ENCODE assay signal across 9 mouse cellular contexts in the genomic region with DNA sequence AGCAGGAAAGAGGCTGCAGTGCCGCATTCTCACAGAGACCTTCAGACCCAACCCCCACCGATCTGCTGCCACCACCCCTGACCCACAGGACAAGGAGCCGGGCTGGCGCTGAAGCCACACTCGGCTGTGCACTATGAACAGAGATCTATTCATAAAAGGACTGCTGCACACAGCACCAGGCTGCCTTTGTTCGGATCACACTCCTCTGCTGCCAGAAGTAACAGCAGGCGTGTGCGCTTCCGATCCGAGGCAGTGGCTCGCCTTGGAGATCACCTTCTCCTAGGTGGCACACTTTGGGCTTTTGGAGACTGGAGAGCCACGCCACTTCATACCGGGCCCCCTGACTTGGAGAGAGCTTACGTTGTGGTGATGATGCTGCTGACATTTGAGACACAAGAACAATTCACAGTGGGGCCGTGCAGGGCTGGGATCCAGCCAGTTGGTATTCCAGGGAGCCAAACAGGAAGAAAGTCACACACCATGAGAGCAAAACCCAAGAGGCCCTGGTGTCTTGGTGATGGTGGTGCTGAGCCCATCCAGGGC. TPM values are rescaled to one million over a fixed set of nuclear protein-coding genes. Genes with fewer than 3 reads are reported as not detected.
DNase-seq lines count a peak whose midpoint lies in the region; ATAC-seq and TF ChIP-seq lines count a peak whose summit lies in the region.
"Had no signal": no experiment of that assay in that cellular context is flagged by ENCODE, and none has a peak within 500 bp of the region (broad histone marks: within the 10 kb centered on the region; RNA-seq: fewer than 3 reads in every experiment).

No protein-coding gene starts in this region.

- peak; percentile 34 to 50 for DNase-seq in cerebellum, postnatal 14 days
- no peak for DNase-seq in cerebellum, adult 11 months
- peak; percentile 71 for DNase-seq in retina, postnatal 1 day
- DNase-seq in thymus, adult 2 months = no peak
- no peak for DNase-seq in kidney, adult 9 months

- WGBS in intestine, embryonic 16.5 days = 37% methylated on average over 15 of the region's 15 CpGs
- WGBS in thymus, adult 2 months = 77% methylated on average over 15 of the region's 15 CpGs

- peaks cover 23% of the 10 kb centered on the region for H3K4me1 ChIP-seq in megakaryocyte, embryonic 14.5 days
- H3K4me1 ChIP-seq in intestine, embryonic 16.5 days (ENCODE audit: control insufficient read depth, insufficient read depth, low read length) = peaks cover 54% of the 10 kb centered on the region
- H3K4me1 ChIP-seq in thymus, adult 2 months (replicated peaks; ENCODE audit: control insufficient read depth, insufficient read depth, low read length) = no peaks in the 10 kb centered on the region

- no peaks in the 10 kb centered on the region for H3K36me3 ChIP-seq in megakaryocyte, embryonic 14.5 days (replicated peaks; ENCODE audit: low read length)
- H3K36me3 ChIP-seq in intestine, embryonic 16.5 days (ENCODE audit: control insufficient read depth, insufficient read depth, low read length) = no peaks in the 10 kb centered on the region
- H3K36me3 ChIP-seq in thymus, adult 2 months (ENCODE audit: control insufficient read depth, insufficient read depth, low read length) = no peaks in the 10 kb centered on the region

- ATAC-seq in megakaryocyte, adult 5-6 weeks (ENCODE audit: poor library complexity, severe bottlenecking) = no peak
- ATAC-seq in intestine, embryonic 16.5 days = no peak

- no peak for TF ChIP-seq CTCF in thymus, adult 2 months (IDR thresholded peaks at IDR 0.05; ENCODE audit: borderline replicate concordance, control insufficient read depth, extremely low read depth, insufficient read depth, low read length, poor library complexity)

- no peaks in the 10 kb centered on the region for H3K9me3 ChIP-seq in megakaryocyte, embryonic 14.5 days
- no peaks in the 10 kb centered on the region for H3K9me3 ChIP-seq in intestine, embryonic 16.5 days (ENCODE audit: control insufficient read depth, low read length)

- H3K9ac ChIP-seq in intestine, embryonic 16.5 days (ENCODE audit: low read depth, low read length) = no peak overlapping the region; the same call in 1 of the 2 replicates

- no peak overlapping the region for H3K4me2 ChIP-seq in intestine, embryonic 16.5 days (ENCODE audit: low read depth, low read length)

- no peak for TF ChIP-seq POLR2A in thymus, adult 2 months (IDR thresholded peaks at IDR 0.05; ENCODE audit: control insufficient read depth, extremely low read depth, insufficient read depth, low read length, poor library complexity)

- 0 out of 2 replicates have a peak overlapping the region, but pooled peaks have one; percentile 92 for H3K27ac ChIP-seq in intestine, embryonic 16.5 days (ENCODE audit: low read length)
- no peak overlapping the region for H3K27ac ChIP-seq in thymus, adult 2 months (ENCODE audit: control insufficient read depth, insufficient read depth, low read length)
- H3K27ac ChIP-seq: macrophage had no signal

- H3K27me3 ChIP-seq in megakaryocyte, embryonic 14.5 days (replicated peaks) = peaks cover 92% of the 10 kb centered on the region
- no peaks in the 10 kb centered on the region for H3K27me3 ChIP-seq in intestine, embryonic 16.5 days (replicated peaks; ENCODE audit: control insufficient read depth, insufficient read depth, low read length)
- H3K27me3 ChIP-seq in thymus, adult 2 months (ENCODE audit: control insufficient read depth, insufficient read depth, low read length) = no peaks in the 10 kb centered on the region

- H3K4me3 ChIP-seq in megakaryocyte, embryonic 14.5 days (replicated peaks) = peak overlapping the region; percentile 33
- no peak overlapping the region for H3K4me3 ChIP-seq in intestine, embryonic 16.5 days (ENCODE audit: low read length)
- H3K4me3 ChIP-seq in thymus, adult 2 months (ENCODE audit: control insufficient read depth, insufficient read depth, low read length) = no peak overlapping the region

RNA-seq across cellular contexts. Expression of a gene that starts 47.9 kb away (rescaled TPM):
- polyA plus RNA-seq in megakaryocyte, embryonic 14.5 days (2012; ENCODE audit: insufficient read depth, low replicate concordance) = 77.5 and 176 TPM in 2 replicates
- 12.3 and 12.5 TPM in 2 replicates for total RNA-seq in megakaryocyte, adult 5-6 weeks (2015)
- 7.6 and 10.9 TPM in 2 replicates for total RNA-seq in megakaryocyte, adult 5-6 weeks (2017)
- 4.4 and 4.7 TPM in 2 replicates for polyA plus RNA-seq in intestine, embryonic 16.5 days (2015; fragmentation: Nextera tagmentation; extraction: Ambion mirVana)
- 17.1 and 20.4 TPM in 2 replicates for polyA plus RNA-seq in thymus, adult 2 months (2012; rRNA removed)

Comparison
In these comparisons a context has a peak if more than half of its experiments do, and no peak if none do; other contexts are left out.
1. DNase-seq: peak in cerebellum, postnatal 14 days (2 of 2) and retina, postnatal 1 day (single experiment); none in cerebellum, adult 11 months (single experiment), thymus, adult 2 months (single experiment) and kidney, adult 9 months (single experiment).